Mouse (Mus musculus): ENCODE measurements around the gene Pnldc1.
"Not testable (repeated sequence)": the region's sequence is repeated elsewhere in the genome, so short reads cannot be mapped to it uniquely, and the experiment has no call there.

Pnldc1 gene

GRCm38 (mm10) chr17:12906436-12906835 is 3.6 kb downstream of the Pnldc1 start:
- no peak for DNase-seq (ENCODE audit: low read depth, low spot score)

GRCm38 (mm10) chr17:12905810-12906209 is 4.2 kb downstream of the Pnldc1 start:
- DNase-seq (ENCODE audit: low read depth, low spot score): no peak

- DNase-seq (ENCODE audit: low read depth, low spot score): no peak
These were observed 5.7 kb downstream of the Pnldc1 start for GRCm38 (mm10) chr17:12904349-12904748.

DNA sequence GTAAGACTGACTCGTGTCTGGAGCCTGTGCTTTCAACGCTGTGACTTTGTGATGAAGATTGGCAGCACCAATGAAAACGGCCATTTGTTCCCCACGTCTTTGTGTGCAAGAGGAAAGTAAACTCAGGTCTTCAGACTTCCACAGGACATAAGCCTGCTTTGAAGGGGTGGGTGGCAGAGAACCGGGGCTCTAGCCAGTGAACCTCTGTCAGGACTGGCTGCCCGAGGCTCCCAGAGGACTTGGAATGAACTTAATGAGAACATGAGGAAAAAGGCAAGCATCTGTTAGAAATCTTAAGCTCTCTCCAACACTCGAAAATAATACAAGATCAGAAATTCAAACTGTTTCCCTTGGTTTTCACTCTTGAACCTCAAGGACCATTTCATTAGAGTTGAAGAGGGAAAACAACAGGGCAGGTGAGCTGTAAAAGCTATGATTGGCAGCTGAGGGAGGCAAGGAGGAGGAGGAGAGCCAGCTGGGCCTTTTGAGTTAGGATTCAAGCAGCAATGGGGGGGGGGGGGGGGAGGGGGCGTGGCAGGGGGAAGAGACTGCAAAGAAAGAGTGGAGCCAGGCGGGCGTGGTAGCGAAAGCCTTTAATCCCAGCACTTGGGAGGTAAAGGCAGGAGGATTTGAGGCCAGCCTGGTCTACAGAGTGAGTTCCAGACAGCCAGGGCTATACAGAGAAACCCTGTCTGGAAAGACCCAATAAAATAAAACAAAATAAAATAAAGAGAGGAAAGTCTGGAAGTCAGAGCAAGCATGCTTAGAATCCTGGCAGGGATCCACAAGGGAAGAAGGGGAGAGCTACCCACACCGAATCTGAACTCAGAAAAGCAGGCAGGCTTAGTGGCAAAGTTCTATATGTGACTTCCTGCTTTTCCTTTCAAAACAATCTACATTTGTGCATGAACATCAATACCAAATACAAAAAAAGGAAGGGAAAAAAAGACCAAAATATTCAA is 6.4 kb downstream of the Pnldc1 start:
- DNase-seq (ENCODE audit: low read depth, low spot score): no peak

- no peak for DNase-seq (ENCODE audit: low read depth, low spot score)
These were observed 7.7 kb downstream of the Pnldc1 start for GRCm38 (mm10) chr17:12902291-12902690.

DNA sequence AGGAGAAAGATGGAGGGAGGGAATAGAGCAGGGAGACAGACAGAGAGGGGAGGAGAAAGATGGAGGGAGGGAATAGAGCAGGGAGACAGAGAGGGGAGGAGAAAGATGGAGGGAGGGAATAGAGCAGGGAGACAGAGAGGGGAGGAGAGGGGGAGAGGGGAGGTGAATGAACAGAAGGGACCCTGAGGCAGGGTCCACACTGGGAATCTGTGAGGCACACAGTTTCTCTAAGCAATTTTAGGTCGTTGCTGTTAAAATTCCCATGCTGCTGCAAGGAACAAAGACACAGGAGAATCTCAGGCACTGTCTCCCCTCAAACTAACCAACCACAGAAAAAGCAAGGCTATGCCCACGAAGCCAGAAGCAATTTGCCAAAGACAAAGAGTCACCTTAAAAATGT is 11.4 kb downstream of the Pnldc1 start:
- DNase-seq (ENCODE audit: low read depth, low spot score): not testable (repeated sequence)

- DNase-seq (ENCODE audit: low read depth, low spot score): no peak
These were observed 12.4 kb downstream of the Pnldc1 start for GRCm38 (mm10) chr17:12897674-12898073.

- no peak for DNase-seq (ENCODE audit: low read depth, low spot score)
These were observed 18.0 kb downstream of the Pnldc1 start for GRCm38 (mm10) chr17:12892033-12892432.

DNA sequence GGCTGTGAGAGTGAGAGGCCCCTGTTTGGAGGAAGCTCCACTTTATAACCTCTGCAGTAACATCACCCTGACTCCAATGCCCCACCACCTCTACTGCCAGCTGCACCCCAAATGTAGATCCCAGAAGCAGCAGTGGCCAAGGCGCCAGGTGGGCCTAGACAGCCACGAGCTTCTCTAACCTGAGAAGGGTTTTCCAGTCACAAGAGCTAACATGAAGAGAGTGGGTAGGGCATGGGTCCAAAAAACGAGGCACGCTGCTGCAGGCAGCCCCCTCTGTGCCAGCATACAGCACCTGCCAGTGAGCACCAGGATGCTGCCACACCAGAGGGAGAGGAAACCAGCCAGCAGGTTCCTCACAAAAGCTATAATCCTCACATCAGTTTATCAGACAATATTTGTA is 19.0 kb downstream of the Pnldc1 start:
- no peak for DNase-seq (ENCODE audit: low read depth, low spot score)

GRCm38 (mm10) chr17:12887021-12887775 is 22.8 kb downstream of the Pnldc1 start:
- no peak for DNase-seq (ENCODE audit: low read depth, low spot score)

DNA sequence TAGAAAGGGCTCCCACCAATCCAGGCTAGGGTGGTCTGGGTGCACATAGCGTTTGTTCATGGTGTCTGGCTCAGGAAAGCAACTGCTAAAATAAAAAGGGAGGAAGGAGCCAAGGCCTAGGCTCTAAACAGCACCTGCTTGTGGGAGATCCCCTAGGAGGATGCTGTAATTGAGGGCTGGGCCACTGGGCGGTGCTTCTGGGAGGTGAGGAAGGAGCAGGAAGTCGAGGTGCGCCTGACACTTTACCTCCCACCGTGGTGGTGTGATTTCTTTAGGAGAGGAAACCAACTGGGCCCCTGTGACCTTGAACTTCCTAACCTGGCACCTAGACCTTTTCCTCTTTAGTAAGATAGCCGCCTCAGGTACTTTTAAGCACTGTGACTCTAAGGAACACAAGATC is 23.4 kb downstream of the Pnldc1 start:
- DNase-seq (ENCODE audit: low read depth, low spot score): no peak

DNA sequence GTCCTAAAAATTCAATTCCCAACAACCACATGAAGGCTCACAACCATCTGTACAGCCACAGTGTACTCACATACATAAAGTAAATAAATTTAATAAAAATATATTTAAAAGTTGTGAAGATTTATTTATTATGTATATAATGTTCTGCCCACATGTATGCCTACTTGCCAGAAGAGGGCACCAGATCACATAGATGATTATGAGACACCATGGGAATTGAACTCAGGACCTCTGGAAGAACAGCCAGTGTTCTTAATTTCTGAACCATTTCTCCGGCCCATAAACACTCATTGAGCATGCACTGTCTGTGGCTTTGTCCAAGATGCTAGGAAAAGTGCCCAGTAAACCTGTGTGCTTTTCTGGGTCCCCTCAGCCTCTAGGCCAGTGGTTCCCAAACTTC is 28.8 kb downstream of the Pnldc1 start:
- DNase-seq (ENCODE audit: low read depth, low spot score): no peak

DNA sequence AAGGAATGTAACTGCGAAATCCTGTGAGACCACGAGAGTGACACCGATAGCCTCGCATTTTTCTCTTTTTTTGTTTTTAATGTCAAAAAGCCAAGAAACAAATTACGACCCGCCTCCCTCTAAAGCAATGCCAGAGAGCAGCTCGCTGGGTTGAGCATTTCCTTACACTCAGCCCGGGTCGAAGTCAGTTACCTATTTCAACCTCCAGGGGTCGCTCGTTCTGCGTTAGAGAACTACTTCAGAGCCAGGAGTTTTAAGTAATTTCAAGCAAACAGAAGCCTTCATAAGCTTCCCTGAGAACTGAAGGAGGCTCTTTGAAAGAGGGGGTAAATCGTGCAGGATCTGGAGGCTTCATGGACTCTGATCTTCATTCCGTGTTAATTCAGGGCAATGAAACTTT is 29.9 kb downstream of the Pnldc1 start:
- peak; percentile 29 for DNase-seq (ENCODE audit: low read depth, low spot score)

GRCm38 (mm10) chr17:12875734-12876133 is 34.3 kb downstream of the Pnldc1 start, which contains the start of gene Mrgprh:
Gene Mrgprh, plus strand, starts transcription at chr17:12876034.
- no peak for DNase-seq (ENCODE audit: low read depth, low spot score)

- DNase-seq (ENCODE audit: low read depth, low spot score): no peak
These were observed 37.6 kb downstream of the Pnldc1 start for GRCm38 (mm10) chr17:12872275-12873028.

GRCm38 (mm10) chr17:12868640-12869039 is 41.4 kb downstream of the Pnldc1 start:
- no peak for DNase-seq (ENCODE audit: low read depth, low spot score)

DNA sequence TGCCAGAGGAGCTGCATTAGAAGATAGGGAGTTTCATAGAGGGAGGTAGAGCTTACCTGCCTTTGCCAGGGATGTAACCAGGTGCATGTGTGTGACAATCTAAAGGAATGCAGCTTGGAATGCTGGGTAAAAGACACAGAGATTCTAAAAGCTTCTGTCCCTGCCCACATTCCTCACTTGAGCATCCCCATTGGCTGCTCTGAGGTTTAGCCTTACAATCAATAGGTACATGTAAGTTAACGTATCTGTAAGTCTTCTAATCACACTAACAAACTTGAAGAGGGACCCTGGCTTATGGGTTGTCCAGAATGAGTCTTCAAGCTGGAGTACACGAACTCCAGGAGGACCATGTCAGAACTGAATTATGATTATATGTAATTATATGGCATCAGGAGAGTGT is 42.0 kb downstream of the Pnldc1 start, which contains the start of gene Mas1:
Gene Mas1 (minus strand): TSS at position 101 of the 400 bp plus-strand sequence.
- DNase-seq (ENCODE audit: low read depth, low spot score): no peak

- DNase-seq (ENCODE audit: low read depth, low spot score): no peak
These were observed 43.2 kb downstream of the Pnldc1 start for GRCm38 (mm10) chr17:12866853-12867252.

- DNase-seq (ENCODE audit: low read depth, low spot score): no peak
These were observed 44.6 kb downstream of the Pnldc1 start for GRCm38 (mm10) chr17:12865407-12865806.

- no peak for DNase-seq (ENCODE audit: low read depth, low spot score)
These were observed 45.9 kb downstream of the Pnldc1 start for GRCm38 (mm10) chr17:12864111-12864510.

DNA sequence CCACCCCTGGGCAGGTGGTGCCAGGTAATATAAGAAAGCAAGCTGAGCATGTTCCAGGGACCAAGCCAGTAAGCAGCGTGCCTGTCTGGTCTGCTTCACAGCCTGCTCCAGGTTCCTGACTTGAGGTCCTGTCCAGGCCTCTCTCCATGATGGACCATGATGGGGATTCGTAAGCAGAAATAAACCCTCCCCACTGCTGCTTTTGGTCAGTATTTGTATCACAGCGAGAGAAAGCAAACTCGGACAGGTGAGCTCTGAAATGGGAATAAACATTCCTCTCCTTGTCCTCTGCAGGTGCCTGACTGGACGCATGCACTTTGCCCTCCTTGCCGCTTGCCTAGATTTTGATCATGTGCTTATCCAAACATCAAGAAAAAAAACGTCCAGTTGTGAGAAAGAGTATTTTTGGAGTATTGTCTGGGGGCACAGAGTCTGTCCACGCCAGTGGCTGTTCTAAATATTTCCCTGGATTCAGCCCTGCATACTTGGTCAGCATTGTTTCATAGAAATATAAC is 51.0 kb downstream of the Pnldc1 start:
- no peak for DNase-seq (ENCODE audit: low read depth, low spot score)
